Mouse (Mus musculus) liver, embryonic 14.5 days (tissue): ENCODE results near the gene Tmem178b. TPM values are rescaled to one million over a fixed set of nuclear protein-coding genes. Genes with fewer than 3 reads are reported as not detected.

ENCODE experiments used
- ATAC-seq: fragments of 200-750 bp; cut with Nextera tagmentation; 2 replicates; pipeline ENCODE4 v1.8.0; 2017; ENCODE audit warnings: moderate number of reproducible peaks, mild to moderate bottlenecking, moderate library complexity; ENCODE audit not compliant: insufficient read depth
- DNase-seq, 3 experiments: peaks; one replicate each; pipeline ENCODE4 v3.0.0-alpha.2; 2012 to 2013; ENCODE audit warnings: low read depth in 3 of 3, low spot score in 3 of 3
- H3K27ac ChIP-seq: fragments of 300-500 bp; sonication (generic); 2 replicates; pipeline ENCODE4 v1.5.1; 2014; ENCODE audit warnings: moderate library complexity, mild to moderate bottlenecking, control low read depth, inconsistent platforms
- H3K27me3 ChIP-seq: fragments of 300-500 bp; sonication (generic); 2 replicates; pipeline ENCODE4 v1.6.1; 2014; ENCODE audit warnings: mild to moderate bottlenecking, low read length, moderate library complexity; ENCODE audit not compliant: control insufficient read depth, insufficient read depth
- H3K36me3 ChIP-seq: fragments of 300-500 bp; sonication (generic); replicated peaks from 2 replicates; pipeline ENCODE4 v1.6.1; 2014; ENCODE audit warnings: low read depth; ENCODE audit not compliant: control insufficient read depth, insufficient read depth
- H3K4me1 ChIP-seq, 2 experiments: fragments of 200-500 bp in 1 of 2; fragments of 300-500 bp in 1 of 2; sonication (generic) in 1 of 2; replicated peaks; 2 replicates each; pipeline ENCODE4 v1.6.1; 2012 to 2014; ENCODE audit warnings: antibody characterized with exemption in 1 of 2, inconsistent platforms in 1 of 2, low read length in 1 of 2; ENCODE audit not compliant: control insufficient read depth in 2 of 2, insufficient read depth in 2 of 2
- H3K4me2 ChIP-seq: fragments of 300-500 bp; sonication (generic); 2 replicates; pipeline ENCODE4 v1.6.1; 2014; ENCODE audit warnings: low read depth, mild to moderate bottlenecking, control low read depth, moderate library complexity
- H3K4me3 ChIP-seq, 2 experiments: fragments of 200-500 bp in 1 of 2; fragments of 300-500 bp in 1 of 2; sonication (generic) in 1 of 2; 2 replicates each; pipeline ENCODE4 v1.5.1; 2012 to 2014; ENCODE audit warnings: low read depth in 2 of 2, low read length in 2 of 2, mild to moderate bottlenecking in 2 of 2, control low read depth in 1 of 2, inconsistent platforms in 1 of 2, moderate library complexity in 1 of 2; ENCODE audit not compliant: insufficient read depth in 1 of 2
- H3K9ac ChIP-seq: fragments of 300-500 bp; sonication (generic); replicated peaks from 2 replicates; pipeline ENCODE4 v1.6.1; 2014; ENCODE audit warnings: mild to moderate bottlenecking, control low read depth, moderate library complexity
- H3K9me3 ChIP-seq: fragments of 300-500 bp; sonication (generic); 2 replicates; pipeline ENCODE4 v1.6.1; 2016; ENCODE audit warnings: low read length, mixed read lengths; ENCODE audit not compliant: control insufficient read depth
- CTCF ChIP-seq: IDR thresholded peaks from 2 replicates; pipeline ENCODE4 v1.5.1; 2016; ENCODE audit warnings: antibody characterized with exemption, low read depth, control low read depth
- EP300 ChIP-seq: IDR thresholded peaks from 2 replicates; pipeline ENCODE4 v1.6.1; 2016; ENCODE audit warnings: antibody characterized with exemption, low read depth
- WGBS: fragments of 180-500 bp; shearing (Covaris S2); extraction: QIAGEN DNeasy Blood & Tissue Kit; methylation state at CpG from one replicate; pipeline ENCODE4 v1.1.7; 2014; ENCODE audit not compliant: insufficient replicate concordance; 5-methylcytosine and 5-hydroxymethylcytosine counted together
- polyA plus RNA-seq, 2 experiments: library from polyadenylated mRNA; depleted of rRNA in 1 of 2; stranded (reverse) in 1 of 2; unstranded in 1 of 2; fragments of >200 nt; fragmentation: Nextera tagmentation in 1 of 2; extraction: Ambion mirVana in 1 of 2; gene quantifications; 2 replicates each; pipeline versions ENCODE4 v1.2.1 to v1.2.3; 2012 to 2014

Tmem178b gene
- polyA plus RNA-seq, 2 experiments: not detected

GRCm38 (mm10) chr6:40116225-40116624 is 243.2 kb downstream of the Tmem178b start:
- Histone ChIP-seq H3K27me3 (no peaks in the 10 kb centered on the region), H3K9me3 (no peaks in the 10 kb centered on the region), H3K4me3 (no peak overlapping the region), H3K36me3 (no peaks in the 10 kb centered on the region), H3K4me2 (no peak overlapping the region), H3K4me1 (no peaks in the 10 kb centered on the region), H3K27ac (no peak overlapping the region), H3K9ac (no peak overlapping the region)
- no peak for TF ChIP-seq CTCF
- no peak for TF ChIP-seq EP300
- ATAC-seq: no peak
- 56% methylated on average over 3 of the region's 3 CpGs for WGBS
- DNase-seq: no peak

GRCm38 (mm10) chr6:40120176-40120575 is 247.1 kb downstream of the Tmem178b start:
- H3K36me3 ChIP-seq: no peaks in the 10 kb centered on the region
- H3K4me2 ChIP-seq: no peak overlapping the region
- no peak for TF ChIP-seq EP300
- TF ChIP-seq CTCF: no peak
- no peak overlapping the region for H3K27ac ChIP-seq
- H3K4me1 ChIP-seq: no peaks in the 10 kb centered on the region
- DNase-seq: no peak
- H3K9me3 ChIP-seq: no peaks in the 10 kb centered on the region
- no peak overlapping the region for H3K4me3 ChIP-seq
- WGBS: 62% methylated on average over 2 of the region's 2 CpGs
- H3K27me3 ChIP-seq: no peaks in the 10 kb centered on the region
- H3K9ac ChIP-seq: no peak overlapping the region
- ATAC-seq: no peak

GRCm38 (mm10) chr6:40121494-40121893 is 248.4 kb downstream of the Tmem178b start:
- Histone ChIP-seq H3K36me3 (no peaks in the 10 kb centered on the region), H3K27me3 (no peaks in the 10 kb centered on the region), H3K9me3 (no peaks in the 10 kb centered on the region), H3K4me2 (no peak overlapping the region), H3K27ac (no peak overlapping the region), H3K4me1 (no peaks in the 10 kb centered on the region), H3K9ac (no peak overlapping the region), H3K4me3 (no peak overlapping the region)
- WGBS: 47% methylated on average over 4 of the region's 4 CpGs
- ATAC-seq (no peak), DNase-seq (no peak)
- no peak for TF ChIP-seq CTCF
- no peak for TF ChIP-seq EP300

- TF ChIP-seq EP300 (no peak), CTCF (no peak)
- DNase-seq (no peak), ATAC-seq (no peak)
- Histone ChIP-seq H3K27ac (no peak overlapping the region), H3K36me3 (no peaks in the 10 kb centered on the region), H3K4me1 (no peaks in the 10 kb centered on the region), H3K27me3 (no peaks in the 10 kb centered on the region), H3K4me3 (no peak overlapping the region), H3K9me3 (no peaks in the 10 kb centered on the region), H3K4me2 (no peak overlapping the region), H3K9ac (no peak overlapping the region)
- WGBS: 59% methylated on average over 12 of the region's 12 CpGs
Observed at GRCm38 (mm10) chr6:40123070-40123690, 250.1 kb downstream of the Tmem178b start.

GRCm38 (mm10) chr6:40123960-40124359 is 250.9 kb downstream of the Tmem178b start:
- Histone ChIP-seq H3K4me1 (no peaks in the 10 kb centered on the region), H3K4me2 (no peak overlapping the region), H3K27ac (no peak overlapping the region), H3K9me3 (no peaks in the 10 kb centered on the region), H3K4me3 (no peak overlapping the region), H3K27me3 (no peaks in the 10 kb centered on the region), H3K36me3 (no peaks in the 10 kb centered on the region), H3K9ac (no peak overlapping the region)
- TF ChIP-seq CTCF (no peak), EP300 (no peak)
- ATAC-seq (no peak), DNase-seq (no peak)
